Mouse (Mus musculus): ENCODE measurements around the gene Sbk1. TPM values are rescaled to one million over a fixed set of nuclear protein-coding genes. Genes with fewer than 3 reads are reported as not detected.
A peak's percentile ranks its signal among the peaks of the same experiment; 100 is the strongest.
"Not testable (repeated sequence)": the region's sequence is repeated elsewhere in the genome, so short reads cannot be mapped to it uniquely, and the experiment has no call there.

Gene Sbk1
- total RNA-seq, 2 experiments from 2014 or later = 98.2 to 99.0 TPM

DNA sequence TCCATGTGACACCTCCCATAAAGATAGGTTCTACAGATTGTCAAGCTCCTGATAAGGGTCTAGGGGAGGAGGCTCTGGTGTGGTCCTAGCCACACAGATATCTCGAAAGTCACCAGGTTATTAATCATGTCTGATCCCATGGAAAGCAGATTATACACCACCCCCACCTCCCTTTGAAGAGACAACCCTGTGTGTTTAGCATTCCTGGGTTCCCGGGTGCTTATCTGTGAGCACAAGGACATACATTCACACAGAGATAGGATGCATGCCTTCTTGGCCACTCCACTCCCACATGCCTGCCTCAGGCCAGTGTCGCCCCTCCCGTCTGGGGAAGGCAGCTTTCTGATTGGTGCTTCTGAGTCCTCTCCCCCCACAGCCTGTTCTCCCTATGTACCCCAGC lies 10.6 kb upstream of the Sbk1 start:
- no peak for DNase-seq (ENCODE audit: extremely low spot score in 1 of 2, low spot score in 1 of 2)

DNA sequence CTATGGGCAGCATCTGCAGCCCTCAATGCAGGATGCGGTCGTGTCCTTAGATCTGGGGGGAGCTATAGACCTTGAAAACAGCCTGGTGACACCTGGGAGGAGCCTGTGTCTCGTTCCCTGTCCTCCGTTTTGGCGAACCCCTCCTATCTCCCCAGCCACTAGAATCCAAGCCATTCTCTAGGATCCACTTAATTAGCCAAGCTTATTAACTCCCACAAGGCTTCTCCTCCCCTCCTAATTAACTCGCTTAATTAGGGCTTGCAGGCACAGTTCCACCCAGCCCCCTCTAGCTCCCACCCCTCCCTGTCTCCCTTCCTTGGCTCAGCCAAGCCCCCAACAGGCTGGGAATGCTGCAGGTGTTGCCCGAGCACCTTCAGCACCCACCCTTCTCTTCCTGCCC lies 8.5 kb upstream of the Sbk1 start:
- no peak for DNase-seq (ENCODE audit: extremely low spot score in 1 of 2, low spot score in 1 of 2)

DNA sequence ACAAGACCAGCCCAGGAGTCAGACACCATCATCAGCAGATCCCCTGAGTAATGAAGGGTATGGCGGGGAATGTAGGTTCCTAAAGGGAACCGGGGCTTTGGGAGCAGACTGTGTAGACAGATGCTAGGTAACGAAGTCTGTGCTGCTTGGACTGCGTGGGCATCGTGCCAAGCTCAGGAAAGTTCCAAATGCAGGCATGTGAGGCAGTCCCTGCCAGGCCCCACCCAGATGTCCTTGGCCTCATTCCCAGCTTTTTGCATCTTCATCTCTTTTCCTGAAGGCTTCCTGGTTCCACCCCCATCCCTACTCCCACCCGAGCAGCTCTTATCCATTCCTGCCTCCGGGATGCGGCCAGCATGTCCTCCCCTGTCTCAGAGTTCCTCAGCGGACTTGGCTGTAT lies 6.5 kb upstream of the Sbk1 start:
- peak; percentile 72 to 80 for DNase-seq (ENCODE audit: extremely low spot score in 1 of 2, low spot score in 1 of 2)

DNA sequence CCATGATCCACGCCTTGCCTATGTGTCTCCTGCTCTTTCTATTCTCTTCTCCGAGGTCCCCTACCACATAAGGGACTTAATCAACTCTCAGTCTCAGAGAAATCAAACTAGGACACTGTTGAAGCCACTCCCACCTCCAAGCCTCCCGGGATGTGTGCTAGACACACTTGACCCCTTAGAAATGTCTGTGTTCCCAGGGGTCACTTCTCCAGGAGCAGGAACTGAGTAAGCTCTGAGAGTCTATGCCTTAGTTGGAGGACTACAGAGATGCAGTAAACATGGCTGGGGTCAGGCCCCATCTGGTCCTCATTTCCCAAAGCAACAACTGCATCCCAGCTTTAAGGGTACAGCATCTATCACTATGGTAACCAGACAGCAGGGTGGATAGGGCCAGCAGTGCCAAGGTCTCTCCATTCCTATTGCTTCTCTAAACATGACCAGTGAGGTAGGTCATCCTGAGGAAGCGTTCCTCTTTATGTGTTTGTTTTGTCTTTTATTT lies 6.0 kb upstream of the Sbk1 start:
- DNase-seq (ENCODE audit: extremely low spot score in 1 of 2, low spot score in 1 of 2) = no peak

DNA sequence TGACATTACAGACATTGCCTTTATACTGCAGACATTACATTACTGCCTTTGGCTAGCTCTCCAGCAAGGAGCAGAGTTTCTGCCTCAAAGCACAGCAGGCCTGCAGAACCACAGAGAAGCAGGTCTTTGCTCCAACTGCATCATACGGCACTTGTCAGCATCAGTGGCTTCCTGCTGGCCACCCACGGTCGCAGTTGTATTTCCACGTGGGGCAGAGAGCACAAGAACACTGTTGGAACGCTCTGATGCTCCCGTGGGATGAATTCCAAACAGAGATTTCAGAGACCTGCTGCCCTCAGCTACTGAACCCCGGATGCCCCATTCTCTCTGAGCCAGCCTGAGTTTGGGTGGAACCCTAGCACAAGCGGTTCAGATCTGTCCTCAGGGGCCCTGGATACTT lies 4.8 kb upstream of the Sbk1 start:
- no peak for DNase-seq (ENCODE audit: extremely low spot score in 1 of 2, low spot score in 1 of 2)

DNA sequence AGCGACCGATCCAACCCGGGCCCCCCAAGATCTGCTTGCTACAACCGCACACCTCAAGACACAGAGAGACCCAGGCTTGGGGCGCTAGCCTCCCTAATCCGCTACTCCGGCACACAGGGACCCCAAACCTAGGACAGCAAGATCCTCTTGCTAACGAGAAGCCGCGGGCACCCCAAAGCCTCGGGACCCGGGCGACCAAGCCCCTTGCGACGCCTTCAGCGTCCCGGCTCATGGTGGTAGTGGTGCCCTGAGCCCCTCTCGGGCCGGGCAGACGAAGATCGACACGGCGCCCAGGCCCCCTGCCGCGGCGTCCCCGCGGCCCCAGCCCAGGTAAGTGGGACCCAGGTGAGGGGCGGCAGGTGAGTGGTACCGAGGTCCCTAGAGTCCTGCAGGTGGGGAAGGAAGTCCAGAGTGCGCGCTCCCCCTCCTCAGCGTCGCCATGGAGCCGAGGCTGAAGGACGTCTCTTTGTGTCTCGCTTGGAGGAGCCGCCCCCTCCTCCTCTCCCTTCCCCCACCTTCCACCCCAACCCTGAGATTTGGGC lies 422 bp downstream of the Sbk1 start:
- no peak for DNase-seq (ENCODE audit: extremely low spot score in 1 of 2, low spot score in 1 of 2)

DNA sequence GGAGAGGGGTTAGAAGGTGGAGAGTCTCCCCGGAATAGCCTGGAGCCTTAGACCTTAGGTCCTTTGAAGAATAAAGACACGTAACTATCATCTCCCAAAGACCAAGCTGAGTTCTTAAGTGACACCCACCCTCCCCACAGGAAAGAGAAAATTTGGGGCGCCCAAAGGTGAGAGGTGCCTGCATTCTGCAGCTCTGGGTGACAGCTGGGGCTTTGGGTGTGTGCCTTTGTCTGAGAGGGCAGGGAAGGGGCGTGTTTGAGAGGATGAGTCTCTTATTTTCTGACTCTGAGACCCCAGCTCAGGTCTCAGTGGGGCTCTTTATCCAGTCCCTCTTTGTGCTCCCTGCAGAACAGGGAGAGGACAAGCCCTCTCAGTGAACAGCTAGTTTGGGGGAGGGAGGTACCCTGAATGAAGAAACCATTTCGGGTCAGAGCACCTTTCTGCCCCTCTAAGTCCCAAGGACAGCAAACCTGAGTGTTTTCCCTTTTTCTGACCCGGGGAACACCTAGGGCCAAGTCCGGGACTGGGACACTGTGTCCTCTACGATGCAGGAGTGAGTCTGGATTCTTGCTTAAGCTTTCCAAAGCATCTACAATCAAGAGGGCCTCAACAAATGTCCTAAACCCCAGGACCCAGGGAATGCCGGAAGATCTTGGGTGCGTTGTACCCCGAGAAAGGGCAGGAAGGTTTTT lies 1.1 kb downstream of the Sbk1 start:
- no peak for DNase-seq (ENCODE audit: extremely low spot score in 1 of 2, low spot score in 1 of 2)

DNA sequence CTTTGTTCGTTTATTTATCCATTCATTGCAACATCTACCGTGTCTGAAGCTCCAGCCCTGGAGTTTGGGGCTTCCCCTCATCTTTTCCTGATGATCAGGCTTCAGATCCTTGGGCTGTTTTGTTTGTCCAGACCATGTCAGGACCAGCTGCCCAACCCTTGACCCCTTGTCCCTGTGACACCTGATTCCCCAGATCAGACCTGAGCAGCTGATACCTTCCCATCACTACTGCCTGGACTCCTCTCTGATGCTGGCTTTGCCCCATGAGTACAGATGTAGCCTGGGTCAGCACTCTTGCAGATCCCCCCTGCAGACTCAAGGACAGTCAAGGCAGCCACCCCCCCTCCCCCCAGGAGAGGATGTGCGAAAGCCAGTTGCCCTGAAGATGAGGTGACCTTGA lies 1.7 kb downstream of the Sbk1 start:
- DNase-seq (ENCODE audit: extremely low spot score in 1 of 2, low spot score in 1 of 2) = no peak

DNA sequence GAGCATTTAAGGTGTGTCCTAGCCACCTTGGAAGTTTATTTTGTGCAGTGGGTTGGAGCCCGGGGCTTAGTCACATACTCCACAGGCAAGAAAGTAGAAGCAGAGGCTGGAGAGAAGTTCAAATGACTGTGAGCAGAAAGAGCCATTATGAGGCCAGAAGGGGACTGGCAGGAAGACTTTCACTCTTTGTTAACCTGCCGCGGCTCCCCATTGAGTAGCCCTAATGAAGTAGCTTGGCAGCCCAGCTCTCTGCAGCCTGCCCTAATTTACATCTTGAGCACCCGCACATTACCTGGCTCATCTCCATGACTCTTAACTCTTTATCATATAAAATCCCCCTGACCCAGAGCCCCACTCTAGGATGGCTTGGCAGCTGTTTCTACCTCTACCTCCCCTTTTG lies 2.2 kb downstream of the Sbk1 start:
- DNase-seq (ENCODE audit: extremely low spot score in 1 of 2, low spot score in 1 of 2) = no peak

DNA sequence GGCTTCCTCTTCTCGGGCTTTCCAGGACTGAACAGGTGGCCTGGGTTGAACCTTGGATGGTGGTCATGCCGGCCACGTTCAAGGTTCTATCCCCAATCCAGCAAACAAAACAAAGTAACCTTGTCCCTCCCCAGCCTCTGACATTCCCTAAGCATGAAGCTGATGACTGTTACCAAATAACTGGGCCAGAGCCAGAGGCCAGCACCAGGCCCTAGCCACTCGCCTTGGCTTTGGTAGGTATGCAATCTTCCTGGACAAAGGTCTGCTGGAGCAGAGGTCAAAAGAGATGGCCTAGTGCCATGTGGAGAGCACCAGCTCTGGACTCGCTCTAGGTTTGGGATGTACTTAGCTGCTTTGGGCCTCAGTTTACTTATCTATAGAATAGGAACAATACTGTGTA lies 3.3 kb downstream of the Sbk1 start:
- DNase-seq (ENCODE audit: extremely low spot score in 1 of 2, low spot score in 1 of 2) = no peak

DNA sequence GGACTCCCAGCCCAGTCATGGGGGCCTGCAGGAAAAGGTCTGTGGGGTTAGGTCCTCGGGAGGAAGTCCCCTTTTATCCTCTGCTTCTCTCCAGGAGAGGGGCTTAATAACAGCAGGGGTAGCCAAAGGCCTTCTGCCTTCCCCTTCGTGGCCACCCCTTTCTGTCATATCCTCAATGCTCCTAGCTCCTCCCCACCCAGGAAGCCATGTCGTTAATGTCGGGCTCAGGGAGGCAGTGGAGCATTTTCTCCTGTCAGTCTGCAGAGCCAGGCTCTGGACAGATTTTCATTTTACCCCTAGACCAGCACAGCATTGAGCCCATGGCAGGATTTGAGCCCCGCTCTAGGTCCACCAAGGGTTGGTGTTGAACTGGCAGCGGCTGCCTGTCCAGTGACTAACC lies 3.9 kb downstream of the Sbk1 start:
- DNase-seq (ENCODE audit: extremely low spot score in 1 of 2, low spot score in 1 of 2) = no peak

DNA sequence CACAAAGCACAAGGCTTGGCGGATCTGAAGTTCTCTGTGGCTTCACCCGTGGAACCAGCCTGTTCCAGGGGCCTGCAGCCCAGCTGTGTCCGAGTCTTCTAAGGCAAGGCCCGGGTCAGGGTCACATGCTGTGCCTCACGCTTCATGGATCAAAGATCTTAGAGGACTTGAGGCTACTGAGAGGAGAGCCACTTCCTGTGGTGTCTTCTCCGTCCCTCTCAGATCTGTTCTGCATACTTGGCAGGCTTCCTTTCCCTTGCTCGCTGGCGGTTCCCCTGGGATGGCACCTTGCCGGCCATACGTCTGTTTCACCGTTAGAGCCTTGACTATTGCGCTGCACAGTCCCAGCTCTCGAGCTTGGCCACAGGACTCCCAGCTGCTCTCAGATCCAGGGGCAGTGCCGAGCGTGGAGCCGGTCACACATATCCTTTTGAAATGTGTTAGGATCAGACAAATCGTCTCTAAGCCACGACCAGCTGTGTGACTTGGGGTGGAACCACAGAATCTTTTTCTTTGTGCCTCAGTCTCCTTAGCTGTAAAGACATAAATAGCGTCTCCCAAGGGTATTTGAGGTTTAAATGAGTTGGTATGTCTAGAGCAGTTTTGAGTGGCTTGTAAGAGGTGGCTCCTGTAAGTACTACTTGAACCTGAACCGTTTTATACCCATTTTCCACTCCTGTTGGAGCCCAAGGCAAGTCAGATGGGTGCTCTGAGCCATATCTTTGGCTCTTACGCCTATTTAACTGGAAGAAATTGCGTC lies 5.3 kb downstream of the Sbk1 start:
- no peak for DNase-seq (ENCODE audit: extremely low spot score in 1 of 2, low spot score in 1 of 2)

DNA sequence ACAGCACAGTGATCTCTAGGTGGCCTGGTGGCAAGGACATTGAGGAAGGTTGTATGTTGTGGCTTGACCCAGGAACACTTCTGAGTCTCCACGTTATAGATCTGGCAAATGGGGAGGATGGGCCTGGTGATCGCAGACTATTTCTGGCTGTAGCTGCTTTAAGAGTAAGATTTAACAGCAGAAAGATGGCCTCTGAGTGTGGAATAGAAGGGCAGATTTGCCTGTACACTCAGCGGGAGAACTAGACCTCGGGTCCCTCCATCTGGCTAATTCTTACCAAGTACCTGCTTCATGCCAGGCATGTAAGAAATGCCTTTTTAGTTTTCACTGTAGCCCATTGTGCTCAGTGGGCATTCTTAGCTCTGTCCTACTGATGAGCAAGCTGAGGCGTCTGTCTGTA lies 6.4 kb downstream of the Sbk1 start:
- DNase-seq (ENCODE audit: extremely low spot score in 1 of 2, low spot score in 1 of 2) = no peak

DNA sequence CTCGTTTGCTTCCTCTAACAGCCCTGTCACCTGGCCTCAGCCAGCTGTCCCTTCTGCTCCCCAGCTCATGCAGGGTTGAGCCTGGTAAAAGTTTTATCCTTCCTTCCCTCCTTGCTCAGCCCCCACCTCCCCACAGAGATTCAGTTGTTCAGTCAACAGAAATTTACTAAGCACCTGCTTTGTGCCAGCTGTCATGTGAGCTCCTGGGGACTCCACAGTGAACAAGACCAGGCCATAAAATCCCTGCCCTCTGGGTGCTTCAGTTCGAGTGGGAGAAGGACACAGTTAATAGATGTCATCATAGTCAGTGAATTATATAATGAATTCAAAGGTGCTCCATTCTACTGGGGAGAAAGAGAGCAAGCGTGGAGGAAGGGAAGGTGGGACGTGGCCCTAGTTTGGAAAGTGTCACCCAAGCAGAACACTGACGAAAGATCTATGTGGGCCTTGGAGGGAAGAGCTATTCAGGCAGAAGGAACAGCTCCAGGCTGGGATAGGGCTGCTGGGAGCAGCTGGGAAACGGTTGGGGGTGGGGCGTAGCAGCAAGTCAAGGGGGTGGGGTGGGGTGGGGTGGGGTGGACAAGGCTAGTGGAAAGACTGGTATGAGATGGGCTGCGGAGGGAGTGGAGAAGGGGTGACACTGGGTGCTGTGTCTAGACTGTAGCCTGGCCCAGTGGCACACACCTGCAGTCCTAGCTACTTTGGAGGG lies 7.5 kb downstream of the Sbk1 start:
- DNase-seq (ENCODE audit: extremely low spot score in 1 of 2, low spot score in 1 of 2) = no peak

DNA sequence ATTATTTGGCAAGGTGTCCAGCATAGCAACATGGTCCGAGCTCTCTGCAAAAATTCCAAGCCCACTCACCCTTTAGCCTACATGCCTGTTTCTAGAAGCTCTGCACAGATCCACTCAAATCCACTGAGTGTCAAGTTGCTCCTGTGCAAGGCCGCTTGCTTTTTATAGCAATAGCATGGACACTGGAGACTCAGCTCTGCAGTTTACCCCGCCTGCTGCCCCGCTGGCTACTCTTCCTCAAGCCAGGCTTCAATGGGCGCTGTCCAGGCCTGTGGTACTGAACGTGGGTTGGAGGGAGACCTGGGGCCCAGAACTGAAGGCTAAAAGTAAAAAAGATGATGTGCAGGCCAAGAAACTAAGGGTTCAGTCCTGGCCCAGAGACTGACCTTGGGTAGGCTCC lies 8.3 kb downstream of the Sbk1 start:
- DNase-seq (ENCODE audit: extremely low spot score in 1 of 2, low spot score in 1 of 2) = no peak

DNA sequence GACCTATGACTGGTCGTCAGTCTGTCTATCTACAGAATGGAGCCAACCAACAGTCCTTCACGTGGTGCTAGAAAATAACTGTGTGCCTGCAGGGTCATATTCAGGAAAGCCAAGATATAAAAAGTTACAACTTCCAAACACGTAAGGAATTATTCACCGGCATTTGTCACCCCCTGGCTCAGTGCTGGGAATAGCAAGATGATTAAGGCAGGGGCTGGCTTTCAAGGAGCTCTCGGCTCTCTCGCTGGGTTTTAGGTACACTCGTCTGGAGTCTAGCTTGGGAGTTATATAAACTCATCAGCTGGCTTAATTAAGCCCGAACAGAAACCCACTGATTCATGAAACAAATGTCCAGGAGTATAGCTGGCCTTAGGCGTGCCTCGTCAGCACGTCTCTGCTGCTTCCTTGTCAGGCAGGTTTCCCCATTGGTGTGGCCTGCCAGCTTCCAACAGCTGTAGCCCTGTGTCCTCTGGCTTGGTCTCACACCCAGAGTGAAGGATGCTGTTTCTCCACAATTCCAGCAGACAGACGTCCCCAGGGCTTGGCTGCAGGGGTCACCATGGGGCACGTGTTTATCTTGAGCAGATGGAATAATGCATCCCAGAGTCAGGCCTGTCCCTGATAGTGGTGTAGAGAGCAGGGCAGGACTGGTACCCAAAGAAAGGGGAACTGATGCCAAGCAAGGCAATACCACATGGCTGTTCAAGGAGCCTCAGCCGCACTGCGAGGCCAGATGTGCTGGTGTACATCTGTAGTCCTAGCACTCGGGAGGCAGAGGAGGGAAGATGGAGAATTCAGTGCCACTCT lies 9.7 kb downstream of the Sbk1 start:
- no peak for DNase-seq (ENCODE audit: extremely low spot score in 1 of 2, low spot score in 1 of 2)

DNA sequence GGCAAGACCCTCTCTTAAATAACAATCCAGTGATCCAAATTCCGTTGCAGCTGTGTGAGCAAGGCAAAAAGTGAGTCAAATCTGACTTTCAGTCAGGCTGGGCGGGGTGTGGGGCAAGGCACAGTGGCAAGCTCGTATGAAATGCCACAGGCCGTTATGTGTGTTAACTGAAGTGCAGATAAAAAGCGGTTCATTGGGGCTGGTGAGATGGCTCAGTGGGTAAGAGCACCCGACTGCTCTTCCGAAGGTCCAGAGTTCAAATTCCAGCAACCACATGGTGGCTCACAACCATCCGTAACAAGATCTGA lies 10.2 kb downstream of the Sbk1 start:
- not testable (repeated sequence) for DNase-seq (ENCODE audit: extremely low spot score in 1 of 2, low spot score in 1 of 2)

DNA sequence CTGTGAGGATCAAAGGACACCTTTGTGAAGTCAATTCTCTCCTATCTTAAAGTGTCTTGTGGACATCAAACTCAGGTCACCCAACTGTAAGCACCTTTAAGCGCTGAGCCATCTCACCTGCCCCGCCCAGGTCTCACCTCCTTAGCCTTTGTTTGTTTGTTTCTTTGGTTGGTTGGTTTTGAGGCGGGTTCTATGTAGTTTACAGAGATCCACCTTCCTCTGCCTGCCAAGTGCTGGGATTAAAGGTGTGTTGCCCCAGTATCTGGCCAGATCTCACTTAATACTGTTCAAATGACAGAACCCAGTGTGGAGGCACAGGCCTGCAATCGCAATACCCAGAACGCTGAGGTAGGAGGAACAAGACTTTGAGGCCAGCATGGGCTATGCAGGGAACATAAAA lies 11.6 kb downstream of the Sbk1 start:
- no peak for DNase-seq (ENCODE audit: extremely low spot score in 1 of 2, low spot score in 1 of 2)

DNA sequence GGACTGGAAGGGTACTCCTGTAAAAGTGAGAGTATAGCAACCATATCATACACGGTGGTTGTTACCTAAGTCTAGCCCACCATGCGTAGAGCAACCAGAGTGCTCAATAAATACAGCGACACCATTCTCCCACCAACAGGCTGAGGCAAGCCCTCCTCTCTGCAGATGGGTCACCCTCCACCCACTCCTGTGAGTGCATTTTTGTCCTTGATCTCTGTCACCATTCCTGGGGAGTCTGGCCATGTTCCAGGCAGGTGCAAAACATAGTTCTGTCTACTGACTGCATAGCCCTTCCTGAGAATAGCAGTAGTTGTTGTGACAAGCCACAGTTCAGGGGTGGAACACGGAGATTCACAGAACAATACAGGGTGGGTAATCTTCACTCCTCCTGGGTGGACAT lies 12.0 kb downstream of the Sbk1 start:
- DNase-seq (ENCODE audit: extremely low spot score in 1 of 2, low spot score in 1 of 2) = no peak

DNA sequence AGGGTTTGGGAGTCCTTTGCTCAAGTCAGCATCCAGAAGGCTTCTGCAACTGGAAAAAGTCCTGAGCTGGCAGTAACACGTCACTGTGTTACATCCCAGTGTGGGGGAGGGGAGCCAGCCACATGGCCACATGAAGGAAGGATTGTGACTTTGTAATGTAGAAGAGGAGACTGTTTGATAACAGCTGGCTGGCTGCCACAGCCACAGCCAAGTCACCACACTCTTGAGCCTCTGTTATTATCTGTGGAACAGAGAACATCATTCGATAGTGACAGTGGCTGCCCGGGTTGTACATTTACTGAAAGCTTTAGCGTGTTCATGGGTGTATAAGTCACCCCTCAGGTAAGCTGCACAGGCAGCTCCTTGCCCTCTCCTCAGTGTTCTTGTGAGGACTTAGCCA lies 12.4 kb downstream of the Sbk1 start:
- DNase-seq (ENCODE audit: extremely low spot score in 1 of 2, low spot score in 1 of 2) = peak in 1 of 2 experiments; percentile 54
